Mouse (Mus musculus) ES-CJ7 (cell line): ENCODE measurements around the gene Wdr73.

Source experiments
- DNase-seq: peaks from one replicate; pipeline ENCODE4 v3.0.0; 2011; ENCODE audit warnings: low read depth, low spot score

Gene Wdr73

GRCm38 (mm10) chr7:80855316-80855715 is 45.8 kb downstream of the Wdr73 start:
- DNase-seq: no peak

GRCm38 (mm10) chr7:80853218-80853617 is 47.9 kb downstream of the Wdr73 start:
- DNase-seq: peak; percentile 35

- DNase-seq: no peak
These were observed 50.5 kb downstream of the Wdr73 start for GRCm38 (mm10) chr7:80850520-80850919.

GRCm38 (mm10) chr7:80849710-80850109 is 51.4 kb downstream of the Wdr73 start:
- DNase-seq: peak; percentile 87

- DNase-seq: no peak
These were observed 51.8 kb downstream of the Wdr73 start for GRCm38 (mm10) chr7:80849267-80849666.

GRCm38 (mm10) chr7:80846709-80847108 is 54.4 kb downstream of the Wdr73 start:
- peak; percentile 42 for DNase-seq

GRCm38 (mm10) chr7:80846280-80846678 is 54.8 kb downstream of the Wdr73 start:
- no peak for DNase-seq

GRCm38 (mm10) chr7:80845621-80846279 is 55.3 kb downstream of the Wdr73 start:
- DNase-seq: peak; percentile 73

GRCm38 (mm10) chr7:80844691-80845090 is 56.4 kb downstream of the Wdr73 start:
- DNase-seq: no peak

- peak; percentile 91 for DNase-seq
These were observed 57.0 kb downstream of the Wdr73 start for GRCm38 (mm10) chr7:80843910-80844640.

GRCm38 (mm10) chr7:80843176-80843575 is 57.9 kb downstream of the Wdr73 start:
- DNase-seq: no peak

- DNase-seq: no peak
These were observed 58.9 kb downstream of the Wdr73 start for GRCm38 (mm10) chr7:80842132-80842531.

GRCm38 (mm10) chr7:80840937-80841336 is 60.1 kb downstream of the Wdr73 start:
- no peak for DNase-seq
